Mouse (Mus musculus): Measurements from ENCODE around the gene Galnt12. TPM values are rescaled to one million over a fixed set of nuclear protein-coding genes. Genes with fewer than 3 reads are reported as not detected.

Galnt12 gene
- polyA plus RNA-seq, 1 experiment: 1.3 TPM

- WGBS: 88% methylated on average over 3 of the region's 3 CpGs
- TF ChIP-seq CTCF (IDR thresholded peaks at IDR 0.05; ENCODE audit: borderline replicate concordance, insufficient read depth, low read depth, low read length) (no peak), POLR2A (IDR thresholded peaks at IDR 0.05; ENCODE audit: borderline replicate concordance, insufficient read depth, low read length) (no peak)
- H3K27ac ChIP-seq (ENCODE audit: insufficient read depth, low read length): no peak overlapping the region
- DNase-seq: no peak
- no peak overlapping the region for H3K4me3 ChIP-seq (replicated peaks; ENCODE audit: insufficient read depth, low read depth, low read length)
- no peaks in the 10 kb centered on the region for H3K4me1 ChIP-seq (ENCODE audit: control insufficient read depth, insufficient read depth, low read length)
- no peaks in the 10 kb centered on the region for H3K27me3 ChIP-seq (ENCODE audit: control insufficient read depth, insufficient read depth, low read length)
These were observed 40.2 kb downstream of the Galnt12 start for GRCm38 (mm10) chr4:47131931-47132330.

DNA sequence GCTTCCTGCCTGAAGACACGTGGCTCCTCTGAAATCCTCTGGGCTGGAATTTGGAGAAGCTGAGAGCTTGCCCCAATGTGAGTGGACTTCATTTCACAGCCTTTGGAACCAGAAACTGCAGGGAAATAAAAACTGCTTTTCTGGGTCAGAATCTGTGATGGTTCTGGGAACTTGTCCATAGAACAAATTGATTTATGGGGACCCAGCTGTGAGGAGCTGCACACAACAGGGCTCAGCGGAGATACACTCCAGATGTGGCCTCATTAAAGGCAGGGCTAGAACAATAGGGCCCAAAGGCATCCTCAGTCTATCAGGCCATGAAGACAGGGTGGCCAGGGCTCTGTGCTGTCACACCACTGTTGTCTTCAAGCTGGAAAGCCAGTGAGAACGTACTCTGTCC lies 40.7 kb downstream of the Galnt12 start:
- TF ChIP-seq POLR2A (IDR thresholded peaks at IDR 0.05; ENCODE audit: borderline replicate concordance, insufficient read depth, low read length) (no peak), CTCF (IDR thresholded peaks at IDR 0.05; ENCODE audit: borderline replicate concordance, insufficient read depth, low read depth, low read length) (no peak)

DNA sequence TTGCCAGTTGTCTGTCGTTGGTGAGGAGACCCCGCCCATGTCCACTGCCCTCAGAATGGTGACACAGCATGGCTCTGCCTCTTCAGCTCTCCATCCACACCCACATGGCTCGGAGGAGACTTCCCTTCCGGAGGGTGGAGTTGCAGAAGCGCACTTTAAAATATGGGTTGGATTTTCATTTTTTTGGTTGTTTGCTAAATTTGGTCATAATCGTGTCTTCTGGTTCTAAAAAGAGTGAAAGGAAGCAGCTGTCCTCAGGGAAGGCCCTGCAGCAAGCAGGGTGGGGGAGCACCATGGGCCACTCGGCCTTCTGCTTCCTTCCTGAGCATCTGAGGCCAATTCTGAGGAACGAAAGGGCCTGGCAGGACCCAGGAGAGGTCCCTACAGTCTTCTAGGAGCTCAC lies 45.0 kb downstream of the Galnt12 start:
- TF ChIP-seq CTCF (IDR thresholded peaks at IDR 0.05; ENCODE audit: borderline replicate concordance, insufficient read depth, low read depth, low read length) (no peak), POLR2A (IDR thresholded peaks at IDR 0.05; ENCODE audit: borderline replicate concordance, insufficient read depth, low read length) (no peak)
- no peak overlapping the region for H3K4me3 ChIP-seq (replicated peaks; ENCODE audit: insufficient read depth, low read depth, low read length)
- DNase-seq: no peak
- H3K27ac ChIP-seq (ENCODE audit: insufficient read depth, low read length): no peak overlapping the region
- no peaks in the 10 kb centered on the region for H3K4me1 ChIP-seq (ENCODE audit: control insufficient read depth, insufficient read depth, low read length)
- no peaks in the 10 kb centered on the region for H3K27me3 ChIP-seq (ENCODE audit: control insufficient read depth, insufficient read depth, low read length)
- 81% methylated on average over 8 of the region's 8 CpGs for WGBS

More for the DNA sequence above, 40.7 kb downstream of the Galnt12 start:
- Histone ChIP-seq H3K4me3 (replicated peaks; ENCODE audit: insufficient read depth, low read depth, low read length) (no peak overlapping the region), H3K27ac (ENCODE audit: insufficient read depth, low read length) (no peak overlapping the region), H3K4me1 (ENCODE audit: control insufficient read depth, insufficient read depth, low read length) (no peaks in the 10 kb centered on the region), H3K27me3 (ENCODE audit: control insufficient read depth, insufficient read depth, low read length) (no peaks in the 10 kb centered on the region)
- DNase-seq: no peak
- WGBS: 50% methylated on average over 3 of the region's 3 CpGs

GRCm38 (mm10) chr4:47137479-47137878 lies 45.8 kb downstream of the Galnt12 start:
- no peaks in the 10 kb centered on the region; the same call in 1 of the 2 replicates for H3K4me1 ChIP-seq (ENCODE audit: control insufficient read depth, insufficient read depth, low read length)
- no peaks in the 10 kb centered on the region for H3K27me3 ChIP-seq (ENCODE audit: control insufficient read depth, insufficient read depth, low read length)
- WGBS: 75% methylated on average over 5 of the region's 5 CpGs
- H3K4me3 ChIP-seq (replicated peaks; ENCODE audit: insufficient read depth, low read depth, low read length): no peak overlapping the region
- H3K27ac ChIP-seq (ENCODE audit: insufficient read depth, low read length): no peak overlapping the region
- DNase-seq: no peak
- TF ChIP-seq POLR2A (IDR thresholded peaks at IDR 0.05; ENCODE audit: borderline replicate concordance, insufficient read depth, low read length): no peak
- TF ChIP-seq CTCF (IDR thresholded peaks at IDR 0.05; ENCODE audit: borderline replicate concordance, insufficient read depth, low read depth, low read length): no peak

DNA sequence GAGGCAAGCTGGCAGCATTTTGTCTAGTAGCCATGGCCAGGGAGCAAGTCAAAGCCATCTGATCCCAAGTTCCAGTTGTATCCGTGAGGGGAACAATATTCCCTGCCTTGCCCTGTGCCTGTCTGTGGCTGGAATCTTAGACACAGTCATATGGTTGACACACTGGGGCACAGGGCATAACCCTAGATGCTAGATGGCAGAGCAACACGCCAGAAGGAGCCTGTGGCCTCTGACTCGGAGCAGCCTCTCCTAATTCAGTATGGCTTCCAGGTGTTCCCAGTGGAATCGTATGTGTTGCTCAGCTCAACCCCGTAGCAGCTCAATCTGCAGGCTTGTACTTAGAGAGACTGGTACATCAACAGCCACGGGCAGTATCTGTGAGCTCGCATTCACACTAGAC lies 46.7 kb downstream of the Galnt12 start:
- 85% methylated on average over 7 of the region's 7 CpGs for WGBS
- no peak overlapping the region for H3K27ac ChIP-seq (ENCODE audit: insufficient read depth, low read length)
- H3K4me1 ChIP-seq (ENCODE audit: control insufficient read depth, insufficient read depth, low read length): no peaks in the 10 kb centered on the region; the same call in 1 of the 2 replicates
- no peak overlapping the region for H3K4me3 ChIP-seq (replicated peaks; ENCODE audit: insufficient read depth, low read depth, low read length)
- no peak for TF ChIP-seq POLR2A (IDR thresholded peaks at IDR 0.05; ENCODE audit: borderline replicate concordance, insufficient read depth, low read length)
- TF ChIP-seq CTCF (IDR thresholded peaks at IDR 0.05; ENCODE audit: borderline replicate concordance, insufficient read depth, low read depth, low read length): no peak
- DNase-seq: no peak
- H3K27me3 ChIP-seq (ENCODE audit: control insufficient read depth, insufficient read depth, low read length): no peaks in the 10 kb centered on the region

- no peak for TF ChIP-seq CTCF (IDR thresholded peaks at IDR 0.05; ENCODE audit: borderline replicate concordance, insufficient read depth, low read depth, low read length)
- TF ChIP-seq POLR2A (IDR thresholded peaks at IDR 0.05; ENCODE audit: borderline replicate concordance, insufficient read depth, low read length): no peak
- no peaks in the 10 kb centered on the region for H3K27me3 ChIP-seq (ENCODE audit: control insufficient read depth, insufficient read depth, low read length)
- H3K27ac ChIP-seq (ENCODE audit: insufficient read depth, low read length): no peak overlapping the region
- H3K4me1 ChIP-seq (ENCODE audit: control insufficient read depth, insufficient read depth, low read length): no peaks in the 10 kb centered on the region; the same call in 1 of the 2 replicates
- DNase-seq: no peak
- 23% methylated on average over 9 of the region's 9 CpGs for WGBS
- H3K4me3 ChIP-seq (replicated peaks; ENCODE audit: insufficient read depth, low read depth, low read length): no peak overlapping the region
These were observed 47.5 kb downstream of the Galnt12 start for GRCm38 (mm10) chr4:47138967-47139777.

DNA sequence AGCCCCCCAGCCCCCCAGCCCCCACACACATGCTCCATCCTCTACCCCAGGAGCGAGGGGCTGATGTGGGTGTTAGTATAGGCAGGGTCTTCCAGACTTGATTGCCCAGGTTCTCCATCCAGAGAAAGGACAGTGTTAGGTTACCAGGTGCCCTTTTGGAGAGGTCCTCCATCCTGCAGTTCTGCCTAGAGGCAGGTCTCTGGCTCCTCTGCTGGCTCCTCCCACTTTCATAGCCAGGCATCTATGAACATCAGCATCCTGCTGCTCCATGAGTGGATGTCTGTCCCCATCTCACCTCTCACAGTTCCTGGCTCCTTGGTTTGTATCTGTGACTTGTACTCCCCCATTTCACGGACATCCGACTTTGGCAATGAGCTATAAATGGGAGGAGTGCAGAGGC lies 48.6 kb downstream of the Galnt12 start:
- 80% methylated on average over 3 of the region's 3 CpGs for WGBS
- no peaks in the 10 kb centered on the region; the same call in 1 of the 2 replicates for H3K4me1 ChIP-seq (ENCODE audit: control insufficient read depth, insufficient read depth, low read length)
- TF ChIP-seq POLR2A (IDR thresholded peaks at IDR 0.05; ENCODE audit: borderline replicate concordance, insufficient read depth, low read length): no peak
- TF ChIP-seq CTCF (IDR thresholded peaks at IDR 0.05; ENCODE audit: borderline replicate concordance, insufficient read depth, low read depth, low read length): no peak
- no peak overlapping the region for H3K27ac ChIP-seq (ENCODE audit: insufficient read depth, low read length)
- no peak overlapping the region for H3K4me3 ChIP-seq (replicated peaks; ENCODE audit: insufficient read depth, low read depth, low read length)
- no peak for DNase-seq
- H3K27me3 ChIP-seq (ENCODE audit: control insufficient read depth, insufficient read depth, low read length): no peaks in the 10 kb centered on the region
